Mouse (Mus musculus) cerebellum, adult 2 months (tissue): ENCODE data around the gene Psma5.

Experiments used
- CTCF ChIP-seq: fragments of 200-500 bp; IDR thresholded peaks from 2 replicates; pipeline ENCODE4 v1.5.1; 2011; ENCODE audit warnings: low read depth, mild to moderate bottlenecking, control low read depth, low read length, moderate library complexity, borderline replicate concordance; ENCODE audit not compliant: insufficient read depth
- POLR2A ChIP-seq: fragments of 200-500 bp; IDR thresholded peaks from 2 replicates; pipeline ENCODE4 v1.6.1; 2011; ENCODE audit warnings: low read length, control low read depth, borderline replicate concordance; ENCODE audit not compliant: insufficient read depth

DNA sequence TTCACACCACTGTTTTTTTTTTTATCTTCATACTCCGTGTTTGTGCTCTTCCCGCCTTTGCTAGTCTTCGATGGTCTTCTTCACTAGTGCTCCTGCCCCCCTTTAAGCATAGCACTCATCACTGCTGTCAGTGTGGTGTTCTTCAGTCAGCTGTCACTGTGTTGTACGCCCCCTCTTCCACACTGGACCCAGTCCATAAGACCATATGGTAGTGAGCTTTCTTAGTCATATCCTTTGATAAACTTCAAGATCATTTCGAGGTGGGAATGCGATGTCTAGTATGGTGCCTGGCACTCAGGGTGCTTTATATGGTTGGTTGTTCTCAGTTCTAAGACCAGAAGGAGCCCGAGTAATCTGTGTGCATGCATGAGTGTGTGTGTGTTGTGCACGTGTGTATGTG lies 70.5 kb downstream of the Psma5 start:
- TF ChIP-seq CTCF (no peak), POLR2A (no peak)
